Mouse (Mus musculus): ENCODE measurements around the gene Endod1. TPM values are rescaled to one million over a fixed set of nuclear protein-coding genes. Genes with fewer than 3 reads are reported as not detected.

Endod1 gene
- total RNA-seq (2021), result 10 to 100 TPM; 18.2 to 24.0 TPM
- long read RNA-seq, experiment 1, full-length matches to known transcripts, result 9 of 11 reads
- long read RNA-seq, experiment 1, partial matches to known transcripts, result 0 of 11 reads
- long read RNA-seq, experiment 1, other reads (novel, unspliced or antisense), result 2 of 11 reads
- long read RNA-seq, experiment 2, full-length matches to known transcripts, result 21 of 36 reads
- long read RNA-seq, experiment 2, partial matches to known transcripts, result 13 of 36 reads
- long read RNA-seq, experiment 2, other reads (novel, unspliced or antisense), result 2 of 36 reads

GRCm38 (mm10) chr9:14381353-14382055 lies at the start of gene Endod1:
Endod1 (minus strand) TSS chr9:14381507.
- DNase-seq (ENCODE audit: low spot score in 2 of 2), result no peak

- DNase-seq (ENCODE audit: low spot score in 2 of 2), result no peak
These were observed 27.8 kb upstream of the Endod1 start for GRCm38 (mm10) chr9:14409153-14409552.

DNA sequence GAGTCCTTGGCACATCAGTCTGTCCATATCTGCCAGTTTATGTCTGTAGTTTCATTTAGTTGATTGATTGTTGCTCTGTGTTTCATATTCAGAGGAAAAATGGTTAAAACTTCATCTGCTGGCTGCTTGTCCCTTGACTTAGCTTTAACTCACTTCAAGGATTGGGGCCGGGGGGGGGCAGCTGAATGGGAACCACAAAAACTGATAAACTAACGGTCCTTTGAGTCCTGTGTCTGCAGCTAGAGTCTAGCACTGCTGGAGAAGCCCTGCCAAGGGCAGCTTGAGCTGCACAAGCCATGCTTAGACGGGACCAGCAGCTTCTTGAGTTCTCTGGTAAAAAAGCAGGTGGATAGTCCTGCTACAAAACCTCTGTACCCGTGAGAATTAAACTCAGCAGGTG lies 26.7 kb upstream of the Endod1 start:
- no peak for DNase-seq (ENCODE audit: low spot score in 2 of 2)

DNA sequence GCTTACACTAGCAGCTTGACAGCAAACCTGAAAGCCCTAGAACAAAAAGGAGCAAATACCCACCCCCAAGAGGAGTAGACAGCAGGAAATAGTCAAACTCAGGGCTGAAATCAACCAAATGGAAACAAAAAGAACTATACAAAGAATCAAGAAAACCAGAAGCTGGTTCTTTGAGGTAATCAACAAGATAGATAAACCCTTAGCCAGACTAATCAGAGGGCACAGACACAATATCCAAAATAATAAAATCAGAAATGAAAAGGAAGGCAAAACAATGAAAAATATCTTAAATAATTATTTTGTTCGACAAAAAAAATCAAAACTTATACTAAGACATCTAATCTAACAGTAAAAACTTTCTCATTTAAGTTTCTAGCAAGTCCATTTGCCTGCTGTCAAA lies 24.7 kb upstream of the Endod1 start:
- DNase-seq (ENCODE audit: low spot score in 2 of 2), result no peak

DNA sequence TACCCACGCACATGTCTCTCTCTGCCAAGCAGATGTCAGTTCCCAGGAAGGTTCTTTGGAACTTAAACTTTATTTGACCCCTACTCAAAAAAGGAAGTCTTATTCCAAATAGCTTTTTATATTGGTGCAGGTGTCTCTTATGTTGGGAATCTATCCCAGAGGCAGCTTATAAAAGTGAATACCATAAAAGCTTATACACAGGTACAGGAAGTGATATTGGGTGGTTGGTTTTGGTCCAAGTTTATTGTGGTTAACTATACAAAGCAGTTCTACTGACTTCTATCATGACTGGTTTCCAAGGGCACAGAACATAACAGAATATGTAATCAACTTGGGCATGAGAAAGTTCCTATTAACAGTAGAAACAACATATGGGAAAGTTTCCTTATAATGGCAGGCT lies 20.8 kb upstream of the Endod1 start:
- no peak for DNase-seq (ENCODE audit: low spot score in 2 of 2)

- no peak for DNase-seq (ENCODE audit: low spot score in 2 of 2)
These were observed 19.1 kb upstream of the Endod1 start for GRCm38 (mm10) chr9:14400392-14400791.

- no peak for DNase-seq (ENCODE audit: low spot score in 2 of 2)
These were observed 17.6 kb upstream of the Endod1 start for GRCm38 (mm10) chr9:14398946-14399345.

DNA sequence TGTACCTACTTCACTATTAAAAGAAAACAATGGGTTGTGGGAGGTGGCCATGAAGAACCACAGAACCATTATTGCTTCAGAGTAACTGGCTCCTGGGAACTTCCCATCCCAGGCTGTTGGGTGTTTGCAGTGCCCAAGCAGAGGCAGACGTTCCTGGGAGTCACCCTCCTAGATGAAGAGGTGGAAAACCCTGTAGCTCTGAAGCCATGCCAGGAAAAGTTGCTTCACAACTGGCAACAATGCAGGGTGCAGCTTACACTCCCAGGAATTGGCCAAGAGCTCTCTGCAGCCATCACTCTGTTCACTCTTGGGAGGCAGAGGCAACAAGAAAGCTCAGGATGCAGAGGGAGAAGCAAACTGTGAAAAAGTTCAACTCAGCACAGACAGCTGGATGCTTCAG lies 16.8 kb upstream of the Endod1 start:
- DNase-seq (ENCODE audit: low spot score in 2 of 2), result no peak

GRCm38 (mm10) chr9:14397449-14397819 lies 16.1 kb upstream of the Endod1 start:
- no peak for DNase-seq (ENCODE audit: low spot score in 2 of 2)

DNA sequence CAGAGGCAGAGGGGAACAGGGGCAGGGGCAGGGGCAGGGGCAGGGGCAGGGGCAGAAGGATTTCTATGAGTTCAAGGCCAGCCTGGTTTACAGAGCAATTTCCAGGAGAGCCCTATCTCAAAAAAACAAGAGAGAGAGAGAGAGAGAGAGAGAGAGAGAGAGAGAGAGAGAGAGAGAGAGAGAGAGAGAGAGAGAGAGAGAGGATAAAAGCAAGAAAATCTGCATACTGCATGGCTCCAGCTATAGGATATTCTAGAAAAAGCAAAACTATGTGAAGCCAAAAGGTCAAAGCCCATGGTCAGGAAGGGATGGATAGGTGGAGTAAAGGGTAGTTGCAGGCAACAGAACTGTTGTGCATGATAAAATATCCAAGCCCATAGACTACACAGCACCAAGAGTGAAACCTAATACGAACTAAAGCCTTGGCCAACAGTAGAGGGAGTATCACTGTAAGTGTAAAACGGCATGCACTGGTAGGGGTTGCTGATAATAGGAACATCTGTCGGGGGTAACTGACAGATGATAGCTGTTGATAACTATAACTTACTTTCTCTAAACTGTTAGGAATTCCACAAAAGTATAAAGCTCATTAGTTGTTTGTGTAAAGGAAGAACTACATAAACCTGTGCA lies 15.6 kb upstream of the Endod1 start:
- DNase-seq (ENCODE audit: low spot score in 2 of 2), result no peak

GRCm38 (mm10) chr9:14396096-14396495 lies 14.8 kb upstream of the Endod1 start:
- DNase-seq (ENCODE audit: low spot score in 2 of 2), result no peak

GRCm38 (mm10) chr9:14394956-14395561 lies 13.8 kb upstream of the Endod1 start:
- no peak for DNase-seq (ENCODE audit: low spot score in 2 of 2)

- DNase-seq (ENCODE audit: low spot score in 2 of 2), result no peak
These were observed 10.6 kb upstream of the Endod1 start for GRCm38 (mm10) chr9:14391841-14392318.

DNA sequence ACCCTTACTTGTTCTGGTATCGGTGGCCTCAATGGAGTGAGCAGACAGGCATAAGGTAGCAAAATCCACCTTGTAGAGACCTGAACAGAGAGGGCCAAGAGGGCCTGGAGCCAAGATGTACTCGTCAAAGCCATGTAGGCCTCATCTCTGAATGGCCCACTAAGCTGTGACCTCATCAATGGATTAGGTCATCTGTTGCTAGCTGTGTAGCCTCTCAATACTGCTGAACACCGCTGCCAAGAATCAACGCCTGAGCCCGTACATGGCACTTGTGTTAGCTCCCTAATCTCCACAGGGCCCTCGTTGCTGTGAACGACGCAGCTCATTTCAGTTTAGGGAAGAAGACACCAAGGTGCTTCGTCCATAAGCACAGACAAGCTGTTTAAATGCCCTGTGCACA lies 10.0 kb upstream of the Endod1 start:
- no peak for DNase-seq (ENCODE audit: low spot score in 2 of 2)

- no peak for DNase-seq (ENCODE audit: low spot score in 2 of 2)
These were observed 9.0 kb upstream of the Endod1 start for GRCm38 (mm10) chr9:14390278-14390677.

DNA sequence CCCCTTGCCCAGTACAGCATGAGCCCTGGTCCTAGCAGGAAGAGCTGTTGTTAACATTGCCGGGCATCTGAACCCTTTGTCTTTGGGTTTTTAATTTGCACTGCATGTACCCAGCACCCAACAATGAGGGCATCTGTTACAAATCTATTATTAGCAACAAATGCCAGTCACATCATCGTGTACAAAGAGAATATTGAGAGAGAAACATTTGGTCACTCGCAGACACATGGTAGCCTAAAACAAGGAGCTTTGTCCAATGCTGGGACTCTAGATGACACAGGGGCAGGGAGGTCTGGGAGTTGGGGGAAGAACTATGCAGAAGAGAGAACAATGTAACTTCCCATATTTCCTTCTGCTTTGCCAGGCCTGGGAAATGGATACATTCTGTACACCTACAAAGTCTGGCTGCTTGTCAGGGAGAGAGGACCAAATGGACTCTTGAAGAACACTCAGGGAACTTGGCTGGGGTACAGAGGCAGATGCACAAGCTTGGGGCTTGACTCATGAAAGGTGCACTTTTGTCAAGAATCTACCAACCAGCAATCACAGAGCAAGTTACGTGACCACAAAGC lies 7.8 kb upstream of the Endod1 start:
- no peak for DNase-seq (ENCODE audit: low spot score in 2 of 2)

GRCm38 (mm10) chr9:14388001-14388400 lies 6.7 kb upstream of the Endod1 start:
- no peak for DNase-seq (ENCODE audit: low spot score in 2 of 2)

GRCm38 (mm10) chr9:14386831-14387230 lies 5.5 kb upstream of the Endod1 start:
- DNase-seq (ENCODE audit: low spot score in 2 of 2), result no peak

- no peak for DNase-seq (ENCODE audit: low spot score in 2 of 2)
These were observed 4.4 kb upstream of the Endod1 start for GRCm38 (mm10) chr9:14385665-14386064.

DNA sequence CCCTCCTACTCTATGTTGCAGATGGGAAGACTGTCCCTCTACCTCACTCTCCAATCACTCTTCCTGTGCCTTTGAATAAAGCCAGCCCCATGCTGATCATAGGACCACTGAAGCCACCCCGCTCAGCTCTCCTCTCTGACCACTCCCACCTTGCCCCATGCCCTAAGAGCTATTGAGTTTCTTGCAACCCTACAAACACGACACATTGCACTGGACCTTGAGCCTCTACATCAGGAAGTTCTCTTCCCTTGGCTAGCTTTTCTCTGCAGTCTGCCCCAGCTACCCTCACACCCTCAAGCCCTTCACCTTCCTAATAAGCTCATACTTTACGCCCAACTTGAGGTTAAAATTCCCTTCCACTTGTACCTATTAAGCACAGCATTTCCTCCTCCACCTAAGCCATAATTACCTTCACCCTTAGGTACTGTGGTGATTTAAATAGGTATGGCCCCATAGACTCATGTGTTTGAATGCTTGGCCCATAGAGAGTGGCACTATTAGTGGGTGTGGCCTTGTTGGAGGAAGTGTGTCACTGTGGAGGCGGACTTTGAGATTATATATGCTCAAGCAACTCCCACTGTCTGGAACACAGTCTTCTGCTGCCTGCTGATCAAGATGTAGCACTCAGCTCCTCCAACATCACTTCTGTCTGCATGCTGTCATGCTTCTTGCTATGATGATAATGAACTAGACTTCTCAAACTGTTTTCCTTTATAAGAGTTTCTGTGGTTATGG lies 2.0 kb upstream of the Endod1 start:
- no peak for DNase-seq (ENCODE audit: low spot score in 2 of 2)

DNA sequence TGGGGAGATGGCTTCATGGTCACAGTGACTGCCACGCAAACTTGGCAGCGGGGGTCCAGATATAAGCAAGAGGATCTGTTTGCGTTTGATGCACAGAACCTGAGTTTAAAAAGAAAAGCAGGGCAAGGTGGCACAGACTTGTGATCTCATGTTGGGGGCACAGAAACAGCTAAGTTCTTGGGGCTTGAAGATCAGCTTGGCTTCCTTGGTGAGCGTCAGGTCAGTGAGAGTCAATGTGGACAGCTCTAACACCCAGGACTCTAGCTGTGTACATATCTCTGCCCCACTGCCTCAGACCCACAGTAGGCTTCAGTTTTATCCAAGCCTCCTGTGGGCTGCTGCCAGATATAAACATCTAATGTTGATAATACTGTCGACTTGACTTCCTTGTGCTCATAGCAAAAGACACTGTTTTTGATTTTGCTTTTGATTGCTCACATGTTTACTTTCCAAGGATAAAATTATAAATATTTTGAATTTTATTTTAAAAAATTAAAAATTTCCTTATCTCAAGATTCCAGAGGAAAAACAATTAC lies 1.0 kb upstream of the Endod1 start:
- no peak for DNase-seq (ENCODE audit: low spot score in 2 of 2)

Measured in adrenal gland, postnatal 4 days (tissue).